8 mouse cellular contexts compared by ENCODE assay signal in the genomic region with DNA sequence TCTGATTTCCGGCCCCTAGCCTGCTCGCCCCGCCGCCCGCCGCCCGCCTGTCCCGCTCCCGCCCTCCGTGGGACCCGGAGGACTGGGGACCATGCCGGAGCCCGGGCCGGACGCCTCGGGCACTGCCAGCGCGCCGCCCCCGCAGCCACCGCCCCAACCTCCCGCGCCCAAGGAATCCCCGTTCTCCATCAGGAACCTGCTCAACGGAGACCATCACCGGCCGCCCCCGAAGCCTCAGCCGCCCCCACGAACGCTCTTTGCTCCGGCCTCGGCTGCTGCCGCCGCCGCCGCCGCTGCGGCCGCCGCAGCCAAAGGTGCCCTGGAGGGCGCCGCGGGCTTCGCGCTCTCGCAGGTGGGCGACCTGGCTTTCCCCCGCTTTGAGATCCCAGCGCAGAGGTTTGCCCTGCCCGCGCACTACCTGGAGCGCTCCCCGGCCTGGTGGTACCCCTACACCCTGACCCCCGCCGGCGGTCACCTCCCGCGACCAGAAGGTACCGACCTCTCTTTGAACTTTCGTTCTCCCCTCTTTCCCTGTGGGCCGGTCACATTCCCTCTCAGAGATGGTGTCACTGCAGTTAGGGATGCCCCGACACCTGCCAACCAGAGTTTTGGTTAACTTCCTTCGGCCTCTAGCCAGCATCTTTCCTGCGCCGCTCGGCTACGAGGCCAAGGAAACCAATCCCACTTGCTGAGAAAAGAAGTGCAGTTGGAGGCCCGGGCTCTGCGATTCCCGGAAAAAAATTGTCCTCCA. TPM values are rescaled to one million over a fixed set of nuclear protein-coding genes. Genes with fewer than 3 reads are reported as not detected.
A peak's percentile ranks its signal among the peaks of the same experiment; 100 is the strongest.
DNase-seq lines count a peak whose midpoint lies in the region; ATAC-seq and TF ChIP-seq lines count a peak whose summit lies in the region.

No protein-coding gene starts in this region.

- no peak overlapping the region for H3K27ac ChIP-seq in liver, embryonic 11.5 days (ENCODE audit: low read depth, low read length)
- no peak overlapping the region for H3K27ac ChIP-seq in forebrain, embryonic 12.5 days
- no peak overlapping the region for H3K27ac ChIP-seq in limb, embryonic 11.5 days (replicated peaks; ENCODE audit: low read depth, low read length)
- no peak overlapping the region for H3K27ac ChIP-seq in kidney, adult 2 months (ENCODE audit: insufficient read depth, low read depth, low read length)

- H3K4me2 ChIP-seq in liver, embryonic 11.5 days = peak overlapping the region; percentile 63
- H3K4me2 ChIP-seq in forebrain, embryonic 12.5 days = peak overlapping the region; percentile 61
- H3K4me2 ChIP-seq in limb, embryonic 11.5 days (ENCODE audit: low read depth, severe bottlenecking) = peak overlapping the region; percentile 62

- H3K9ac ChIP-seq in liver, embryonic 11.5 days (ENCODE audit: low read depth, low read length) = no peak overlapping the region
- peak overlapping the region; percentile 21; the same call in 1 of the 2 replicates for H3K9ac ChIP-seq in forebrain, embryonic 12.5 days
- H3K9ac ChIP-seq in limb, embryonic 11.5 days (ENCODE audit: low read length) = no peak overlapping the region; the same call in 1 of the 2 replicates

- no peaks in the 10 kb centered on the region for H3K9me3 ChIP-seq in liver, embryonic 11.5 days (ENCODE audit: control insufficient read depth, low read length)
- H3K9me3 ChIP-seq in forebrain, embryonic 12.5 days = no peaks in the 10 kb centered on the region
- H3K9me3 ChIP-seq in limb, embryonic 11.5 days (ENCODE audit: control insufficient read depth, low read length) = no peaks in the 10 kb centered on the region

- TF ChIP-seq CTCF in kidney, adult 2 months (conservative IDR thresholded peaks at IDR 0.05; ENCODE audit: insufficient read depth, insufficient read length, low read depth, low read length) = no peak

- H3K27me3 ChIP-seq in liver, embryonic 11.5 days (replicated peaks; ENCODE audit: control insufficient read depth, insufficient read depth, low read length) = peaks cover 98% of the 10 kb centered on the region
- H3K27me3 ChIP-seq in forebrain, embryonic 12.5 days = peaks cover 98% of the 10 kb centered on the region
- peaks cover 81% of the 10 kb centered on the region for H3K27me3 ChIP-seq in limb, embryonic 11.5 days (ENCODE audit: control insufficient read depth, insufficient read depth, low read length)
- peaks cover 20% of the 10 kb centered on the region for H3K27me3 ChIP-seq in kidney, adult 2 months (replicated peaks; ENCODE audit: control insufficient read depth, insufficient read depth, low read length)

- H3K36me3 ChIP-seq in liver, embryonic 11.5 days (ENCODE audit: control insufficient read depth, insufficient read depth, low read length) = no peaks in the 10 kb centered on the region
- no peaks in the 10 kb centered on the region for H3K36me3 ChIP-seq in forebrain, embryonic 12.5 days (replicated peaks)
- H3K36me3 ChIP-seq in limb, embryonic 11.5 days (ENCODE audit: control insufficient read depth, insufficient read depth, low read length) = no peaks in the 10 kb centered on the region
- H3K36me3 ChIP-seq in kidney, adult 2 months (ENCODE audit: control insufficient read depth, insufficient read depth, low read length) = no peaks in the 10 kb centered on the region

- H3K4me1 ChIP-seq in liver, embryonic 11.5 days (replicated peaks; ENCODE audit: control insufficient read depth, insufficient read depth, low read length) = peaks cover 6% of the 10 kb centered on the region
- H3K4me1 ChIP-seq in forebrain, embryonic 12.5 days = peaks cover 33% of the 10 kb centered on the region
- H3K4me1 ChIP-seq in limb, embryonic 11.5 days (ENCODE audit: control insufficient read depth, insufficient read depth, low read length) = peaks cover 22% of the 10 kb centered on the region
- H3K4me1 ChIP-seq in kidney, adult 2 months (ENCODE audit: control insufficient read depth, insufficient read depth, low read length) = no peaks in the 10 kb centered on the region; the same call in 1 of the 2 replicates

- ATAC-seq in liver, embryonic 11.5 days (replicated peaks; ENCODE audit: low FRiP score) = no peak
- ATAC-seq in forebrain, embryonic 12.5 days (ENCODE audit: low FRiP score) = 0 out of 2 replicates have a peak, but pooled peaks have one; percentile 31
- no peak for ATAC-seq in limb, embryonic 11.5 days (ENCODE audit: insufficient number of reproducible peaks, low FRiP score, low TSS enrichment, low read depth)

- peak overlapping the region; percentile 41 for H3K4me3 ChIP-seq in liver, embryonic 11.5 days (ENCODE audit: low read depth, low read length)
- H3K4me3 ChIP-seq in forebrain, embryonic 12.5 days (replicated peaks) = peak overlapping the region; percentile 41
- H3K4me3 ChIP-seq in limb, embryonic 11.5 days (ENCODE audit: low read depth, low read length) = peak overlapping the region; percentile 26
- no peak overlapping the region; the same call in 1 of the 2 replicates for H3K4me3 ChIP-seq in kidney, adult 2 months (ENCODE audit: insufficient read depth, low read depth, low read length)

- DNase-seq in liver, embryonic 11.5 days (ENCODE audit: low spot score) = peak; percentile 55
- DNase-seq in liver = no peak
- peak; percentile 64 for DNase-seq in limb, embryonic 11.5 days (ENCODE audit: low spot score)
- DNase-seq in retina, postnatal 1 day = peak; percentile 39
- no peak for DNase-seq in Muller cell, postnatal 12 days (ENCODE audit: inconsistent ontology term)
- DNase-seq in yolk sac, embryonic 10.5 days (ENCODE audit: low spot score) = no peak
- no peak for DNase-seq in kidney, adult 2 months

- 2% methylated on average over 64 of the region's 71 CpGs for WGBS in liver, embryonic 11.5 days
- under 1% methylated on average over 60 of the region's 71 CpGs for WGBS in forebrain, embryonic 12.5 days
- WGBS in limb, embryonic 11.5 days = under 1% methylated on average over 50 of the region's 71 CpGs
- WGBS in kidney, adult 2 months = 2% methylated on average over 67 of the region's 71 CpGs

- no peak for TF ChIP-seq POLR2A in kidney, adult 2 months (IDR thresholded peaks at IDR 0.05; ENCODE audit: low read depth, low read length)

RNA-seq across cellular contexts. Expression of gene Hmx3, which starts 0.4 kb away (rescaled TPM):
- polyA plus RNA-seq in liver, embryonic 11.5 days (2014; fragmentation: Nextera tagmentation; extraction: Ambion mirVana) = not detected in 2 replicates
- 0.64 and 0.79 TPM in 2 replicates for polyA plus RNA-seq in forebrain, embryonic 12.5 days (2016; fragmentation: Nextera tagmentation; extraction: Ambion mirVana)
- polyA plus RNA-seq in limb, embryonic 11.5 days (2014; fragmentation: Nextera tagmentation; extraction: Ambion mirVana) = not detected in 2 replicates
- 0.23 and 0.29 TPM in 2 replicates for polyA plus RNA-seq in kidney, adult 2 months (2012; rRNA removed)

RNA-seq across cellular contexts. Expression of gene Hmx2, which starts 5.5 kb away (rescaled TPM):
- not detected in 2 replicates for polyA plus RNA-seq in liver, embryonic 11.5 days (2014; fragmentation: Nextera tagmentation; extraction: Ambion mirVana)
- 0.96 and 1.6 TPM in 2 replicates for polyA plus RNA-seq in forebrain, embryonic 12.5 days (2016; fragmentation: Nextera tagmentation; extraction: Ambion mirVana)
- not detected in 2 replicates for polyA plus RNA-seq in limb, embryonic 11.5 days (2014; fragmentation: Nextera tagmentation; extraction: Ambion mirVana)
- polyA plus RNA-seq in kidney, adult 2 months (2012; rRNA removed) = 8.6 and 8.8 TPM in 2 replicates

RNA-seq across cellular contexts. Expression of gene Bub3, which starts 17.0 kb away (rescaled TPM):
- 192 and 201 TPM in 2 replicates for polyA plus RNA-seq in liver, embryonic 11.5 days (2014; fragmentation: Nextera tagmentation; extraction: Ambion mirVana)
- polyA plus RNA-seq in forebrain, embryonic 12.5 days (2016; fragmentation: Nextera tagmentation; extraction: Ambion mirVana) = 247 and 249 TPM in 2 replicates
- 291 and 296 TPM in 2 replicates for polyA plus RNA-seq in limb, embryonic 11.5 days (2014; fragmentation: Nextera tagmentation; extraction: Ambion mirVana)
- polyA plus RNA-seq in kidney, adult 2 months (2012; rRNA removed) = 50.4 and 51.2 TPM in 2 replicates

Comparison
In these comparisons a context has a peak if more than half of its experiments do, and no peak if none do; other contexts are left out.
1. DNase-seq: peak in liver, embryonic 11.5 days (single experiment), limb, embryonic 11.5 days (single experiment) and retina, postnatal 1 day (single experiment); none in liver (single experiment), Muller cell, postnatal 12 days (single experiment), yolk sac, embryonic 10.5 days (single experiment) and kidney, adult 2 months (single experiment).
2. Peak in every context shown above with its lines, with median percentiles within 50 percentile points of each other: H3K4me2 ChIP-seq.